Mouse (Mus musculus): ENCODE data around the gene E030025P04Rik.

DNA sequence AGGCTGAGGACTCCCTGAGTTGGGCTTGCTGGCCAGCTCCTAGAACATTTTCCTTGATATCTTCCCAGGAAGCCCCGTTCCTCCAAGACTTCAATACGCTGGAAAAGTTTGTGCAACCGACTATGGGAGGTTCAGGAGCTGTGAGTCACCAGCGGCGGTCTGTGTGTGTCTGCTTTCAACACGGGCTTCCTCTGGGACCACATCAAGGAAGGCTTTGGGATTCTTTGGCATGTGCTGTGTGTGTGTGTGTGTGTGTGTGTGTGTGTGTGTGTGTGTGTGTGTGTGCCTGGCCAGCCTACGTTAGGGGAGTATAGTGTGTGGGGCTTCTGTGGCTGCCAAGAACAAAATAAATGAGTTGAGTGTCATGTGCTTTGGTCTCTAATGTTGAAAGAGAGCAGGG is 17.7 kb downstream of the E030025P04Rik start:
- TF ChIP-seq GATA1 (IDR thresholded peaks at IDR 0.05; ENCODE audit: low read length) (no peak), TAL1 (IDR thresholded peaks at IDR 0.05; ENCODE audit: low read length) (no peak)
